Mouse (Mus musculus): ENCODE measurements at regions not wholly inside any gene's neighbourhood (a gene's known extent, or its start where the extent isn't known, plus 50 kb on each side); places are given as distances from the start of the nearest gene placed in this dataset.

GRCm38 (mm10) chr13:52151777-52152176 is 305.3 kb downstream of the Gadd45g start:
- Histone ChIP-seq H3K4me2 (ENCODE audit: low read length) (no peak overlapping the region), H3K9ac (ENCODE audit: low read depth, low read length) (no peak overlapping the region), H3K9me3 (ENCODE audit: control insufficient read depth, low read length) (no peaks in the 10 kb centered on the region; the same call in 1 of the 2 replicates), H3K4me3 (ENCODE audit: low read length) (no peak overlapping the region), H3K4me1 (ENCODE audit: control insufficient read depth, insufficient read depth, low read depth, low read length) (peaks cover 16% of the 10 kb centered on the region), H3K27me3 (replicated peaks; ENCODE audit: control insufficient read depth, insufficient read depth, low read length) (no peaks in the 10 kb centered on the region), H3K36me3 (ENCODE audit: control insufficient read depth, insufficient read depth, low read length) (no peaks in the 10 kb centered on the region), H3K27ac (ENCODE audit: low read depth, low read length) (no peak overlapping the region)
- 81% methylated on average over 11 of the region's 11 CpGs for WGBS
- ATAC-seq = no peak

GRCm38 (mm10) chr13:52152221-52152620 is 305.7 kb downstream of the Gadd45g start:
- H3K9ac ChIP-seq (ENCODE audit: low read depth, low read length) = no peak overlapping the region
- WGBS = 61% methylated on average over 4 of the region's 4 CpGs
- no peaks in the 10 kb centered on the region for H3K36me3 ChIP-seq (ENCODE audit: control insufficient read depth, insufficient read depth, low read length)
- no peak overlapping the region for H3K27ac ChIP-seq (ENCODE audit: low read depth, low read length)
- peaks cover 16% of the 10 kb centered on the region for H3K4me1 ChIP-seq (ENCODE audit: control insufficient read depth, insufficient read depth, low read depth, low read length)
- no peak overlapping the region for H3K4me3 ChIP-seq (ENCODE audit: low read length)
- no peak overlapping the region for H3K4me2 ChIP-seq (ENCODE audit: low read length)
- H3K9me3 ChIP-seq (ENCODE audit: control insufficient read depth, low read length) = no peaks in the 10 kb centered on the region; the same call in 1 of the 2 replicates
- no peak for ATAC-seq
- no peaks in the 10 kb centered on the region for H3K27me3 ChIP-seq (replicated peaks; ENCODE audit: control insufficient read depth, insufficient read depth, low read length)

DNA sequence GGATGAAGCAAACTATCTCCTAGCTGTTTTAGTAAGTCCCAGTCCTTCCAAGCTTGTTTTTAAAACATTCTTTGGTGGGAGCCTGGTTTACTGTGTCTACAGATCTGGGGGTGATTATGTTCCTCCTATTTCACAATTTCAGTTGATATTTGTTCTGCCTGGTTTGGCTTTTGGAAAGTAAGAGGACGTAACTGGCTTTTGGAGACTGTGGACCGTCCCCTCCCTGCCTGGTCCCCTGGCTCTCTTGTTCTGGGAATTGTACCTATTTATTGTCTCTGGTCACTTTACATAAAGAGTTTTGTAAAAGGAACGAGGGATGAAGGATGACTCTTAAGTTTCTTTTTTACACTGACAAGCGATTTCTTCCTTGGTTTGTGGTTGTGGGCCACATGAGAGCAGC is 306.6 kb downstream of the Gadd45g start:
- no peaks in the 10 kb centered on the region; the same call in 1 of the 2 replicates for H3K9me3 ChIP-seq (ENCODE audit: control insufficient read depth, low read length)
- no peak for ATAC-seq
- no peaks in the 10 kb centered on the region for H3K36me3 ChIP-seq (ENCODE audit: control insufficient read depth, insufficient read depth, low read length)
- no peak overlapping the region for H3K4me3 ChIP-seq (ENCODE audit: low read length)
- H3K9ac ChIP-seq (ENCODE audit: low read depth, low read length) = no peak overlapping the region
- H3K4me1 ChIP-seq (ENCODE audit: control insufficient read depth, insufficient read depth, low read depth, low read length) = peaks cover 16% of the 10 kb centered on the region
- no peak overlapping the region for H3K4me2 ChIP-seq (ENCODE audit: low read length)
- H3K27me3 ChIP-seq (replicated peaks; ENCODE audit: control insufficient read depth, insufficient read depth, low read length) = no peaks in the 10 kb centered on the region
- no peak overlapping the region for H3K27ac ChIP-seq (ENCODE audit: low read depth, low read length)
- 75% methylated on average over 4 of the region's 4 CpGs for WGBS

DNA sequence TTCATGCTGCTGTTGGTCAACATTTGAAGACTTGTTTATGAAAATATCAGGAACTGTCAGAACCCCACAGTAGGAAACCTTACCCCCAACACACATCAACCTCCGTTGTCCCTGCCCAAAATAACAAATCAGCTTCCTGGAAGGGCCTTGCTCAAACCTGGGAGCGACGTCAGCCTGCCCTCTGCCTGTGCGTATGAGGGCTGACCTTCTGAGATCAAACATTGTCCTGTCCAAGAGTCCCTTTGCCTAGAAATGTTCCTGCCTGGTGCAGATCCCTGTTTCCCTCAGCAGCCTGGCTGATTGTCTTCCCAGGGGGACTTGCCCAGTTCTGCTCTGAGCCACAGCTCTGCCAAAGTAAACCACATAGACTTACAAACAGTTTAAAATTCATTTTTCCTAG is 307.1 kb downstream of the Gadd45g start:
- Histone ChIP-seq H3K4me2 (ENCODE audit: low read length) (no peak overlapping the region), H3K9me3 (ENCODE audit: control insufficient read depth, low read length) (no peaks in the 10 kb centered on the region; the same call in 1 of the 2 replicates), H3K27me3 (replicated peaks; ENCODE audit: control insufficient read depth, insufficient read depth, low read length) (no peaks in the 10 kb centered on the region), H3K4me3 (ENCODE audit: low read length) (no peak overlapping the region), H3K36me3 (ENCODE audit: control insufficient read depth, insufficient read depth, low read length) (no peaks in the 10 kb centered on the region), H3K27ac (ENCODE audit: low read depth, low read length) (no peak overlapping the region), H3K9ac (ENCODE audit: low read depth, low read length) (no peak overlapping the region), H3K4me1 (ENCODE audit: control insufficient read depth, insufficient read depth, low read depth, low read length) (peaks cover 16% of the 10 kb centered on the region)
- no peak for ATAC-seq
- 64% methylated on average over 4 of the region's 4 CpGs for WGBS

- H3K36me3 ChIP-seq (ENCODE audit: control insufficient read depth, insufficient read depth, low read length) = no peaks in the 10 kb centered on the region
- no peaks in the 10 kb centered on the region for H3K27me3 ChIP-seq (replicated peaks; ENCODE audit: control insufficient read depth, insufficient read depth, low read length)
- H3K9ac ChIP-seq (ENCODE audit: low read depth, low read length) = 0 out of 2 replicates have a peak overlapping the region, but pooled peaks have one; percentile 15
- H3K4me1 ChIP-seq (ENCODE audit: control insufficient read depth, insufficient read depth, low read depth, low read length) = peaks cover 16% of the 10 kb centered on the region
- peak overlapping the region; percentile 44 for H3K4me2 ChIP-seq (ENCODE audit: low read length)
- peak overlapping the region; percentile 67 for H3K27ac ChIP-seq (ENCODE audit: low read depth, low read length)
- peak; percentile 53 for ATAC-seq
- WGBS = 66% methylated on average over 5 of the region's 5 CpGs
- no peaks in the 10 kb centered on the region; the same call in 1 of the 2 replicates for H3K9me3 ChIP-seq (ENCODE audit: control insufficient read depth, low read length)
- H3K4me3 ChIP-seq (ENCODE audit: low read length) = no peak overlapping the region
Measured at GRCm38 (mm10) chr13:52154111-52154843, 307.8 kb downstream of the Gadd45g start.

DNA sequence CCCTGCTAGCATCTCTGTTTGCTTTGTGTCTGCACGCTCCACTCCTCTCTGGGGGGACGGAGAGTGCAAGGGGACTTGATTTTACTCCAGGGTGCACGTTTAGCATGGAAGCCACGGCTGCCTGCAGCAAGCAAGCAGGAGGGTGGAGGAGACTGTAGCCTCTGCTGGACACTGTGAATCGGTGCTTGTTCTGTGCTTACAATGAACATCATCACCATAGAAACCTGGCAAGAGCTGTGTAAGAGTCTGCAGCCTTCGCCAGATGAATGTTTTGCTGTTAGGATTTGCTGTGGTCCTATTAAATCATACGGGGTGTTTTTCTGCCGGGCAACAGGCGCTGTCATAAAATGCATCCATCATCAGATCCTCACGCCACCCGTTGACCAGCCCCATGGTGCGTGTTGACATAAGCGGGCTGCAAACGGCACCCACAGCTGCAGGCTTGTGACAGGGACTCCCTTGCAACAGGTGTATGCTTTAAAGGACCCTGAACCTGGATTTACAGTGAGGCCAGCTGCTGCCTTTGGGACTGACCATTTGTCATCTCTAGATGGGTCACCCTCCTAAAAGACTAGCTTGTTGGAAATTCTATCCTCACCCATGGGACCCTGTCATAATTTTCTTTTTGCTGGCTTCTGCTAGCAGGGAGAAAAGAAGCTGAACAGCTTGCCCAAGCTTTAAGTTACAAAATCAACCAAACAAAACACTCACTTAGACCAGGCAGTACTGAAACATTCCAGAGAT is 308.5 kb downstream of the Gadd45g start:
- 26% methylated on average over 14 of the region's 14 CpGs for WGBS
- Histone ChIP-seq H3K4me1 (ENCODE audit: control insufficient read depth, insufficient read depth, low read depth, low read length) (peaks cover 16% of the 10 kb centered on the region), H3K27ac (ENCODE audit: low read depth, low read length) (peak overlapping the region; percentile 67), H3K4me2 (ENCODE audit: low read length) (peak overlapping the region; percentile 44), H3K27me3 (replicated peaks; ENCODE audit: control insufficient read depth, insufficient read depth, low read length) (no peaks in the 10 kb centered on the region), H3K9ac (ENCODE audit: low read depth, low read length) (peak overlapping the region; percentile 41), H3K36me3 (ENCODE audit: control insufficient read depth, insufficient read depth, low read length) (no peaks in the 10 kb centered on the region), H3K9me3 (ENCODE audit: control insufficient read depth, low read length) (no peaks in the 10 kb centered on the region; the same call in 1 of the 2 replicates), H3K4me3 (ENCODE audit: low read length) (no peak overlapping the region)
- peak; percentile 96 for ATAC-seq

GRCm38 (mm10) chr13:52155588-52156086 is 309.2 kb downstream of the Gadd45g start:
- ATAC-seq = no peak
- Histone ChIP-seq H3K36me3 (ENCODE audit: control insufficient read depth, insufficient read depth, low read length) (no peaks in the 10 kb centered on the region), H3K9ac (ENCODE audit: low read depth, low read length) (no peak overlapping the region), H3K4me1 (ENCODE audit: control insufficient read depth, insufficient read depth, low read depth, low read length) (peaks cover 16% of the 10 kb centered on the region), H3K27ac (ENCODE audit: low read depth, low read length) (peak overlapping the region; percentile 57; the same call in 1 of the 2 replicates), H3K27me3 (replicated peaks; ENCODE audit: control insufficient read depth, insufficient read depth, low read length) (no peaks in the 10 kb centered on the region), H3K4me2 (ENCODE audit: low read length) (no peak overlapping the region), H3K4me3 (ENCODE audit: low read length) (no peak overlapping the region), H3K9me3 (ENCODE audit: control insufficient read depth, low read length) (no peaks in the 10 kb centered on the region)
- 75% methylated on average over 8 of the region's 8 CpGs for WGBS

- Histone ChIP-seq H3K4me1 (ENCODE audit: control insufficient read depth, insufficient read depth, low read depth, low read length) (no peaks in the 10 kb centered on the region), H3K9me3 (ENCODE audit: control insufficient read depth, low read length) (no peaks in the 10 kb centered on the region), H3K9ac (ENCODE audit: low read depth, low read length) (no peak overlapping the region), H3K4me3 (ENCODE audit: low read length) (no peak overlapping the region), H3K36me3 (ENCODE audit: control insufficient read depth, insufficient read depth, low read length) (no peaks in the 10 kb centered on the region), H3K4me2 (ENCODE audit: low read length) (no peak overlapping the region), H3K27me3 (replicated peaks; ENCODE audit: control insufficient read depth, insufficient read depth, low read length) (no peaks in the 10 kb centered on the region), H3K27ac (ENCODE audit: low read depth, low read length) (no peak overlapping the region)
- no peak for ATAC-seq
- WGBS = 82% methylated on average over 7 of the region's 7 CpGs
Measured at GRCm38 (mm10) chr13:52162676-52163075, 316.2 kb downstream of the Gadd45g start.

DNA sequence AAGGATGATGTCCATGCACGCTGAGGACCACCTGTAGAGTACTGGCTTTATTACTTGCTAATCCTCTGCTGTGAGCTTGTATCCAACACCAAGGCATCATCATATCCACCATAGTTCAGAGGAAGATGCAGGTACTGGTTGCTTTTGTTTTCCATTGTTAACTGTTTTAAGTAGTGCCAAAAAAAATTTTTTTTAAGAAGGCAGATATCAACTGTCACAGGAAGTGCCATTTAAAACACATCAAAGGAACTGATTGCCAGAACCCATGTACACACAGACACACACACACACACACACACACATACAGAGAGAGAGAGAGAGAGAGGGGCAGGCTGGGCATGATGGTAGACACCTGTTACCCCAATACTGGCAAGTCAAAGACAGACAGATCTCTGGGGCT is 319.1 kb downstream of the Gadd45g start:
- ATAC-seq = no peak
- 92% methylated on average over 1 of the region's 1 CpGs for WGBS

More for the DNA sequence above, 319.1 kb downstream of the Gadd45g start:
- H3K9me3 ChIP-seq (ENCODE audit: control insufficient read depth, low read length) = no peaks in the 10 kb centered on the region
- H3K4me1 ChIP-seq (ENCODE audit: control insufficient read depth, insufficient read depth, low read depth, low read length) = no peaks in the 10 kb centered on the region
- no peaks in the 10 kb centered on the region for H3K27me3 ChIP-seq (replicated peaks; ENCODE audit: control insufficient read depth, insufficient read depth, low read length)
- no peaks in the 10 kb centered on the region for H3K36me3 ChIP-seq (ENCODE audit: control insufficient read depth, insufficient read depth, low read length)
- no peak overlapping the region for H3K4me2 ChIP-seq (ENCODE audit: low read length)
- H3K27ac ChIP-seq (ENCODE audit: low read depth, low read length) = no peak overlapping the region
- H3K4me3 ChIP-seq (ENCODE audit: low read length) = no peak overlapping the region
- H3K9ac ChIP-seq (ENCODE audit: low read depth, low read length) = no peak overlapping the region

All from hindbrain, embryonic 16.5 days (tissue).